Mouse (Mus musculus) hindbrain, embryonic 14.5 days (tissue): ENCODE measurements around the gene Epp13. TPM values are rescaled to one million over a fixed set of nuclear protein-coding genes. Genes with fewer than 3 reads are reported as not detected.
"Not testable (repeated sequence)": the region's sequence is repeated elsewhere in the genome, so short reads cannot be mapped to it uniquely, and the experiment has no call there.

Experiments used
- ATAC-seq: fragments of 200-750 bp; cut with Nextera tagmentation; 2 replicates; pipeline ENCODE4 v1.8.0; 2017; ENCODE audit warnings: moderate number of reproducible peaks, mild to moderate bottlenecking, moderate TSS enrichment, moderate library complexity; ENCODE audit not compliant: low FRiP score
- DNase-seq: peaks from one replicate; pipeline ENCODE4 v3.0.0-alpha.2; 2015; ENCODE audit warnings: low spot score
- H3K27ac ChIP-seq: fragments of 300-500 bp; sonication (generic); 2 replicates; pipeline ENCODE4 v1.5.1; 2014; ENCODE audit warnings: mild to moderate bottlenecking, moderate library complexity
- H3K27me3 ChIP-seq: fragments of 300-500 bp; sonication (generic); 2 replicates; pipeline ENCODE4 v1.6.1; 2014; ENCODE audit warnings: mild to moderate bottlenecking, low read length, mixed read lengths; ENCODE audit not compliant: control insufficient read depth, insufficient read depth
- H3K36me3 ChIP-seq: fragments of 300-500 bp; sonication (generic); replicated peaks from 2 replicates; pipeline ENCODE4 v1.6.1; 2014; ENCODE audit not compliant: control insufficient read depth, insufficient read depth
- H3K4me1 ChIP-seq: fragments of 300-500 bp; sonication (generic); replicated peaks from 2 replicates; pipeline ENCODE4 v1.6.1; 2014; ENCODE audit warnings: antibody characterized with exemption, low read length, mixed read lengths; ENCODE audit not compliant: control insufficient read depth, insufficient read depth
- H3K4me2 ChIP-seq: fragments of 300-500 bp; sonication (generic); replicated peaks from 2 replicates; pipeline ENCODE4 v1.6.1; 2014; ENCODE audit warnings: mild to moderate bottlenecking, moderate library complexity
- H3K4me3 ChIP-seq: fragments of 300-500 bp; sonication (generic); replicated peaks from 2 replicates; pipeline ENCODE4 v1.5.1; 2014; ENCODE audit warnings: mild to moderate bottlenecking, low read length
- H3K9ac ChIP-seq: fragments of 300-500 bp; sonication (generic); 2 replicates; pipeline ENCODE4 v1.6.1; 2014
- H3K9me3 ChIP-seq: fragments of 300-500 bp; sonication (generic); 2 replicates; pipeline ENCODE4 v1.6.1; 2016; ENCODE audit warnings: low read length; ENCODE audit not compliant: control insufficient read depth
- WGBS: fragments of 180-500 bp; shearing (Covaris S2); extraction: QIAGEN DNeasy Blood & Tissue Kit; methylation state at CpG from one replicate; pipeline ENCODE4 v1.1.7; 2014; 5-methylcytosine and 5-hydroxymethylcytosine counted together
- polyA plus RNA-seq: library from polyadenylated mRNA; unstranded; fragments of >200 nt; fragmentation: Nextera tagmentation; extraction: Ambion mirVana; gene quantifications from 2 replicates; pipeline ENCODE4 v1.2.1, GENCODE M21; 2014

The Epp13 gene
- polyA plus RNA-seq, 1 experiment from 2014 or later: not detected

DNA sequence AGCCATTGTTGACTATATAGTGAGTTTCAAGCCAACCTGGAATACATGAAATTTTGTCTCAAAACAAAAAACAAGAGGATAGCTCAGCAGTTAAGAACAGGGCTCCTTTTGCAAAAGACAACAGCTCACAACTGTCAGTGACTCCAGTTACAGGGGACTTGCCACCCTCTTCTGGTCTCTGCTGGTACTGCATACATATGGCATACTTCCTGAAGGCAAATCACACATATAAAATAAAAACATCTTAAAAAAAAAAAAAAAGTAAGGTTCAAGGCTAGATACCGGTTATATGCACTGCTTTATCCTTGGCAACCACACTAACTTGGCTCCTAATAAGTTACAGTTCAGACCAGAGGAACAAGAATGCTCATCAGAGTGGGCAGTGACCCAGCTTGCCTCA is 30.2 kb downstream of the Epp13 start:
- Histone ChIP-seq H3K27me3 (no peaks in the 10 kb centered on the region), H3K4me1 (peaks cover 11% of the 10 kb centered on the region), H3K4me3 (peak overlapping the region; percentile 52), H3K9ac (peak overlapping the region; percentile 74), H3K4me2 (peak overlapping the region; percentile 62), H3K9me3 (no peaks in the 10 kb centered on the region), H3K36me3 (no peaks in the 10 kb centered on the region), H3K27ac (peak overlapping the region; percentile 93; the same call in 1 of the 2 replicates)
- DNase-seq (peak; percentile 88), ATAC-seq (no peak)
- WGBS: 5% methylated on average over 1 of the region's 1 CpGs

DNA sequence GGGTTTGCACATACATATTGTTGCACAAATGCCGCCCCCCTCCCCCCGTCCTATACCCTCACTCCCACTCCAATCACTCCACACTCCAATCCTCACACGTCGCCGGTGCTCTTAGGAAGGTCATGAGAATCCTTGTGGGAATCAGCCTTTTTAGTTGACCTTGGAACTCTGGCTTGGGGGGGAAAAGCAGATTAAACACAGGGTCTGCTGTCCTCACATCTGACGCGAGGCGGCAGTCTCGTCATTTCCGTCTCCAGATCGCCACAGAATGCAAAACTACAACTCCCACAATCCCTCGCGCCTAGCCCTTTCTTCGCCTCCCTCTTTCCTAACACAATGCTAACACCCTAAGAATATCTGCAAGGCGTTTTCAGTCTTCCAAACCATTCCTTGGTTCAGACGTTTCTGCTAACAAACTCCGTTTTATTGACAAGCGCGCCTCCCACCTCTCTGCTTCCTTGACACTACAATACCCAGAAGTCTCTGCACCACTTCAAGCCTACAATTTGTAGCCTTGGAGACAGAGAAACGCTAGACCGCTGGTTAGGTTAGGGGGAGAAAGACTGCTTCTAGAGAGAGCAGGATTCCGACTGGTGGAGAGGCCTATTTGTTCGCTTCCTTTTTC is 31.1 kb downstream of the Epp13 start:
- peak overlapping the region; percentile 52 for H3K4me3 ChIP-seq
- no peaks in the 10 kb centered on the region for H3K27me3 ChIP-seq
- no peaks in the 10 kb centered on the region for H3K9me3 ChIP-seq
- H3K36me3 ChIP-seq: no peaks in the 10 kb centered on the region
- DNase-seq: peak; percentile 91
- peak overlapping the region; percentile 62 for H3K4me2 ChIP-seq
- peak overlapping the region; percentile 93 for H3K27ac ChIP-seq
- peak overlapping the region; percentile 74 for H3K9ac ChIP-seq
- ATAC-seq: peak; percentile 66
- peaks cover 19% of the 10 kb centered on the region for H3K4me1 ChIP-seq
- 1% methylated on average over 23 of the region's 23 CpGs for WGBS

DNA sequence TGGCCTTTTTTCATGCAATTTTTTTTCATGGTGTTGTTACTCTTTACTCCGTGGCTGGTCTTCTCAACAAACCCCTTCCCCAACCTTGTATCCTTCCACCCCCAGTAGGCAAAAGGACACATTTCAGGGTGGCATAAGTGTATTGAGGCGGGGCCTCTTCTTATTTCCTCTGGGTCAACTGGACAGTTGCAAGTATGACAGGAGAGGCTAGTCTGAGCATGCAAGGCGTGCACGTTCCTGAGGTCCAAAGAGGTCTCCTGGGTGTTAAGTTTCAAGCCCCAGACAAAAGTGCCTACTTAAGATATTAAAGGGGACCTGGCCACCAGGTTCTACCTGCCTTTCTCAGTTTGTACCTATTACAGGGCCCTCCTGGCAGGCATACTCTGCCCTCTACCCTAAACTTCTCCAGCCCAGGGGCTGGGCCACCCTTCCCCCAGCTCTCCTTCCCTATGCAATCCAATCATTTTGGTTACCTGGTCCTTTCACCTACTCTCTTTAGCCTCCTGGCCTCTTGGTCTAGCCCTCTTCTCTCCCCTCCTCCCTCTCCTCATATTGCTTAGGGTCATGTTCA is 32.0 kb downstream of the Epp13 start:
- Histone ChIP-seq H3K9me3 (no peaks in the 10 kb centered on the region), H3K9ac (peak overlapping the region; percentile 74; the same call in 1 of the 2 replicates), H3K27ac (no peak overlapping the region), H3K4me2 (peak overlapping the region; percentile 62), H3K4me3 (no peak overlapping the region), H3K4me1 (peaks cover 25% of the 10 kb centered on the region), H3K36me3 (0 out of 2 replicates have a peak, but pooled peaks cover under 1% of the 10 kb centered on the region), H3K27me3 (no peaks in the 10 kb centered on the region)
- ATAC-seq (no peak), DNase-seq (no peak)
- WGBS: 90% methylated on average over 4 of the region's 4 CpGs

DNA sequence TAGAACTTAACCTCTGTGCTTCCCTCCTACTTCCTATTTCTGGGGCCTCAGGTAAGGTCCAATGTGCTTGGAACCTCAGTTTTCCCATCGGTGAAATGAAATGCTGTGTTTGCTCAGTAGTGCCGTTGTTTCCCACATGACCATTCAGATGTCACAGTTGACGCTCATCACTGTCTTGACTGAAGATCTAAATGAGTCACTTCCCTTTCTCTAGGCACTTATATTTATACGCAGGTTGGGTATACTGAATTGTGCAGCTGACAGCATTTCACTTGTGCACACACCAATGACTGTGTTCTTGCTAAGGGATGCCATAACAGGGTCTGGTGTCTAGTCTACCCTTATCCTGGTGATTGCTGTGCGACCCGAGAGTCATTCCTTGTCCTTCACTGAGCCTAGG is 32.9 kb downstream of the Epp13 start:
- Histone ChIP-seq H3K4me2 (no peak overlapping the region), H3K9me3 (no peaks in the 10 kb centered on the region), H3K9ac (peak overlapping the region; percentile 76; the same call in 1 of the 2 replicates), H3K4me1 (peaks cover 25% of the 10 kb centered on the region), H3K27ac (no peak overlapping the region), H3K27me3 (no peaks in the 10 kb centered on the region), H3K4me3 (peak overlapping the region; percentile 55; the same call in 1 of the 2 replicates), H3K36me3 (peaks cover 8% of the 10 kb centered on the region; the same call in 1 of the 2 replicates)
- DNase-seq: no peak
- no peak for ATAC-seq
- 89% methylated on average over 6 of the region's 6 CpGs for WGBS

DNA sequence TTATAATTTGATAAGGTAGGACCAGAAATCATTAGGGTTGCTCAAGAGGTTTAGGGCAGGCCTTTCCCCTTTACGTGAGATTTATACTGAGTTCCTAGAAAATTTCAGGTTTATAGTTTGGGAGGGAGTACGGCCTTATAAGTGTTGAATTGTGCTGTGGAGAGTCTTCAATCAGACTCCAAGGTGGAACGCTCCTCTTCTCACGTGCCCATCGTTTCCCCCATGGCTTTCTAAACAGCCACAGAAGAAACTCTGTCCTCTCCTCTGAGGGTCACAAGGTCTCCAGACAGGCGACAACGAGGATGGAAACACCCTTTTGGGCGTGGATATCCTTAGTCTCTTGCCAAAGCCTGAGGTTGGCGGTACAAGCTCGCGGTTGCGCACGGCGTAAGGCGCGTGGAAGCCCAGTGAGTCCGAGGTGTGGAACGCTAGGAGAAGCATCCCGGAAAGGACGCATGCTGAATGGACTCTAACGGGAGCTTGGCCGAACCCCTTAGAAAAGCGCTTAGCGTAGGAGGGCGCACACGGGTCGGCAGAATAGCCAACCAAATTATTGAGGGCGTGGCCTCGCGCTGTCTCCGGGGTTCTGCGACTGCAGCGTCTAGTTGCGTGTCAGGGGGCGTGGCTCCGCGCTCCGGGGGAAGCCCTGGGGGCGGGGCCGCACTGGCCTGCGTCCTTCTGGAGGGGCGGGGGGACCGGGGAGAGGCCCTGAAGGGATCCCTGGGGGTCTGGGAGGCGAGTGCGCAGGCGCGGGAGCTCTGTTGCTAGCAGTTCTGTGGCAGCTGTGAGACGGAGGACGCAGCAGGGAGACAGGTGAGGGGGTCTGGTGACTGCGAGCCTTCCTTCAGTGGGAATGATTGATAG is 33.6 kb downstream of the Epp13 start, which contains the start of gene Zfp667:
Gene Zfp667, plus strand, starts transcription at position 738 of the 864 bp plus-strand sequence.
- Histone ChIP-seq H3K4me1 (peaks cover 25% of the 10 kb centered on the region), H3K9ac (peak within 1 kb of the TSS; percentile 76), H3K27ac (peak within 1 kb of the TSS; percentile 79), H3K4me2 (peak within 1 kb of the TSS; percentile 88), H3K9me3 (no peaks in the 10 kb centered on the region), H3K27me3 (no peaks in the 10 kb centered on the region), H3K36me3 (peaks cover 14% of the 10 kb centered on the region; the same call in 1 of the 2 replicates), H3K4me3 (peak within 1 kb of the TSS; percentile 55)
- DNase-seq (peak; percentile 97), ATAC-seq (peak; percentile 81)
- 3% methylated on average over 50 of the region's 50 CpGs for WGBS

DNA sequence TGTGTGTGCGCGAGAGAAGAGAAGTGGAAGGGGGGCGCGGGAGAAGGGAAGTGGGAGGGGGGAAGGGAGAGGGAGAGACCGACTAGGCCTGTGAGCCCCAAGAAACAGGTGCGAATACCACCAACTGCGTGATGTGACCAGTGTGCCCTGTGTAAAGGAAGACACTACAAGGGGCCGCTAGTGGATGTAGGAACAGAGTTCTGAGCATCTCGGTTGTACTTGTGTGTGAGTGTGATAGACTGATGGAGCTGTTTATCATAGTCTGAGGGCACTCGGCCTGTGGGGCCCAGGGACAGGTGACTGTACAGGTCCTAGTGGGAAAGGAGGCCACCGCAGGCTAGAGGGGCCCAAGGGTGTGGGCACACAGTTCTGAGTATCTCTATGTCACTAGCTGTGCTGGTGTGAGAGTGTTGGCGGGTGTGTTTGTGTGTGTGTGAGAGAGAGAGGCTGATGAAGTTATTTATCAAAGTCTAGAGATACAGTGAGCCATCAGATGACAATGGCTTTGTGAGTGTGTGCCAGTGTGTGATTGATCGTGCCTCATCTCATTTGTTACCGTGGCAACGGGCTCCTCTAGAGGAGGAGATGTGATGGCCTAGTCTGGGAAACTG is 34.5 kb downstream of the Epp13 start:
- Histone ChIP-seq H3K9ac (peak overlapping the region; percentile 76), H3K27me3 (no peaks in the 10 kb centered on the region), H3K4me2 (peak overlapping the region; percentile 88), H3K4me1 (peaks cover 25% of the 10 kb centered on the region), H3K27ac (peak overlapping the region; percentile 79), H3K9me3 (no peaks in the 10 kb centered on the region), H3K36me3 (peaks cover 20% of the 10 kb centered on the region; the same call in 1 of the 2 replicates), H3K4me3 (peak overlapping the region; percentile 55)
- WGBS: 17% methylated on average over 15 of the region's 15 CpGs
- DNase-seq (peak; percentile 75), ATAC-seq (peak; percentile 34)

DNA sequence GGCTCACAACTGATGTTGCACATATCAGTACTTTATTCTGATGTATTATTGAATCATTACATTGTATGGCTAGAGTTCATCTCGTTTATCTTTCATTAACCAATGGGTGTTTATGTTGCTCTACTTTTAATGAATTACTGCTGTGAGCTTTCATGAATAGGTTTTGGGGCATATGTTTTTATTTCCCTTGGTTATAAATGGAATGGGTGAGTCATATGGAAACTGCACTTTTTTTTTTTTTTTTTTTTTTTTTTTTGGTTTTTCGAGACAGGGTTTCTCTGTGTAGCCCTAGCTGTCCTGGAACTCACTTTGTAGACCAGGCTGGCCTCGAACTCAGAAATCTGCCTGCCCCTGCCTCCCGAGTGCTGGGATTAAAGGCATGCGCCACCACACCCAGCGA is 38.6 kb downstream of the Epp13 start:
- H3K4me2 ChIP-seq, H3K27ac ChIP-seq, DNase-seq, H3K4me3 ChIP-seq, H3K9ac ChIP-seq, H3K27me3 ChIP-seq, H3K9me3 ChIP-seq, ATAC-seq: not testable (repeated sequence)
- H3K4me1 ChIP-seq: peaks cover 25% of the 10 kb centered on the region
- 94% methylated on average over 5 of the region's 6 CpGs for WGBS
- H3K36me3 ChIP-seq: peaks cover 58% of the 10 kb centered on the region

DNA sequence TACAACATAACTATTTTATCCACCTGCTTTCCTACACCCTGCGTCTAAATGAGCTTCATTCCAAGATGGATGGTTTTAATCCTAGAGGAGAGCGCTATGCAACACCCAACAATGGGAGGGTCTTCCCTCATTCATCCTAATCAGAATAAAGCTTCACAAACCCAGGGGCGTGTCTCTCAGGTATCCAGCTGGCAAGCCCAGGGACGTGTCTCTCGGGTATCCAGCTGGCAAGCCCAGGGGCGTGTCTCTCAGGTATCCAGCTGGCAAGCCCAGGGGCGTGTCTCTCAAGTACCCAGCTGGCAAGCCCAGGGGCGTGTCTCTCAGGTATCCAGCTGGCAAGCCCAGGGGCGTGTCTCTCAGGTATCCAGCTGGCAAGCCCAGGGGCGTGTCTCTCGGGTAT is 48.3 kb downstream of the Epp13 start:
- ATAC-seq, H3K4me2 ChIP-seq, H3K4me3 ChIP-seq, DNase-seq, H3K9ac ChIP-seq, H3K4me1 ChIP-seq, H3K27ac ChIP-seq, H3K27me3 ChIP-seq: not testable (repeated sequence)
- WGBS: 82% methylated on average over 11 of the region's 11 CpGs
- Histone ChIP-seq H3K9me3 (peaks cover 13% of the 10 kb centered on the region), H3K36me3 (peaks cover 80% of the 10 kb centered on the region)
